Mouse (Mus musculus) MEL (cell line): Measurements from ENCODE around the gene Rplp2.

Experiments used
- POLR2A ChIP-seq, 2 experiments: IDR thresholded peaks; 2 replicates each; pipeline ENCODE4 v1.6.1; 2011 to 2012; ENCODE audit warnings: low read length in 2 of 2, mild to moderate bottlenecking in 2 of 2, control low read depth in 1 of 2, improper control_type of control experiment in 1 of 2, low read depth in 1 of 2, moderate library complexity in 1 of 2; ENCODE audit not compliant: control insufficient read depth in 1 of 2, insufficient read depth in 1 of 2, poor library complexity in 1 of 2
- ZKSCAN1 ChIP-seq: IDR thresholded peaks from 2 replicates; pipeline ENCODE4 v1.6.1; 2012; ENCODE audit warnings: low read depth, mild to moderate bottlenecking, inconsistent platforms, low read length, improper control_type of control experiment, moderate library complexity

DNA sequence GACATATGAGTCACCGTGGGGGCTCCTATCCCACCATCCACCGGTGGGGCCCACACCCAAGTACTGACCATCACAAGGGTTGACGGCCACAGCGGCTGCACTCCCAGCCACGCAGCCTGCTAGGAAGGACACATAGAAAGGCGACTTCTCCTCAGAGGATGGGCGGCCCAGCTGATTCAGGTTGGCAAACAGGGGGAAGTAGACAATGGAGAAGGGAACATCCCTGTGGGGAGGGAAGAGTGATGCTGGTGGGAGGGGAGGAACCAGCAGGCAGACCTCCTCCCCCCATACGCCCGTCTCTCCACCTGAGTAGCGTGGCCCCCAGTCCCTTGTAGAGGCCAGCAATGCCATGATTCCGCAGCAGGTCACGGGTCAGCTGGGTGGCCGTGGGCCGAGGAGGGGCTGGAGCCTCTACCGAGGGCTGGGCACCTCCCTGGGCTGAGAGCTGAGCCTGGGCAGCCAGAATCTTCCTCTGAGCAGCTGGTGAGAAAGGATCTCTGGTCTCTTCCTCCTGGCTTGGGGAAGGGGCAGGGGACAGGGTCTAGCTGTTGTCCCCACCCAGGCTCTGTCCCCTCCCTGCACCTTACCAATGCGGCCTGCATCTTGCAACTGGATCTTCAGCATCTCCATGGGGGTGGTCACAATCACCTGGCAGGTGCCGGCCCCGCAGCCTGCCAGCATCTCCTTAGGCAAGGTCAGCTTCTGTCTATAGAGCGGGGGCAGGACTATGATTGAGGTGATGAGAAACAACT is 15.6 kb upstream of the Rplp2 start:
- TF ChIP-seq POLR2A (IDR thresholded peaks at IDR 0.05; ENCODE audit: control insufficient read depth in 1 of 2, insufficient read depth in 1 of 2, low read depth in 1 of 2, low read length in 2 of 2, poor library complexity in 1 of 2) (no peak), ZKSCAN1 (no peak)
